Mouse (Mus musculus) ZHBTc4 (cell line): Measurements from ENCODE around the gene Prss46.
A peak's percentile ranks its signal among the peaks of the same experiment; 100 is the strongest.

Experiments
- DNase-seq: peaks from one replicate; pipeline ENCODE4 v3.0.0-alpha.2; 2011; ENCODE audit warnings: low read depth, low spot score

The Prss46 gene

DNA sequence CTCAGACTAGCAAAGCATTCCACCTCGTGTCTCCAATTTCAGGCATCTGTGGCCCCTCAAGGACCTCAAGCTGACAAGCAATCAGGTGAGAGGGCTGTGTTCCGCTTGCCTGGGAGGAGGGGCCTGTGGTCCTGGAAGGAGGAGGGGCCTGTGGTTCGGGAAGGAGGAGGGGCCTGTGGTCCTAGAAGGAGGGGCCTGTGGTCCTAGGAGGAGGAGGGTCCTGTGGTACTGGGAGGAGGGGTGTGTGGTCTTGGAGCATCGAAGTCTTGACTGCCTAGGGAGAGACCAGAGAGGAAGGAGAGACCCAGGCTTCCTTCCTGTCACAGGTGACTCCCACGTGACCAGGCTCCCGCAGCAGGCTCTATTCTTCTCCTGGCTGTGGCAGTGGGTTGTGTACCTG, 52.3 kb downstream of the Prss46 start:
- peak; percentile 81 for DNase-seq

DNA sequence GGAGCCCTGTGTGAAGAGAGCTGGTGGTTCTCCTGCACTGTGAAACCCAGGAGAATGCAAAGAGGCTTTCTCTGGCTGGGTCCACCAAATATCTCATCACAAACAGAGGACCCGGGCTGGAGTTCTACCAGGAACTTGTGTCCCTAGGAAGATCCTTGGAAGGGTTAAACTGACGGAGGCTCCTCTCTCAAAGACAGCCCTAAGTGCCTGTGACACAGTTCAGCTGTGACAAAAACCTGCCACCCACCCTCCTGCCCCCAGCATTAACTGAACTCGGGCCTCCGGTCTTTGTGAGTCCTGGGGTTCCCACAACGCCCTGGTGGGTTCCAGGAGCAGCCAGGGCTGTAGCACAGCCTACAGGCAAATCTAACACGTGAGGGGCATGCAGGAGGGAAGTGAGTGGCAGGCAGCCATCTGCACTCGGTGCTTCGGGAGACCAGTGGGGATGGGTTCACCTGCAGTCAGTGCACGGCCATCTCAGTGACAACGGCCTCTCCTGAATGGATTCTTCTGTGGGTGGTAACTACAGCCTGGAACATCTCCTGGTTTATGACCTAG, 55.2 kb downstream of the Prss46 start:
- no peak for DNase-seq

DNA sequence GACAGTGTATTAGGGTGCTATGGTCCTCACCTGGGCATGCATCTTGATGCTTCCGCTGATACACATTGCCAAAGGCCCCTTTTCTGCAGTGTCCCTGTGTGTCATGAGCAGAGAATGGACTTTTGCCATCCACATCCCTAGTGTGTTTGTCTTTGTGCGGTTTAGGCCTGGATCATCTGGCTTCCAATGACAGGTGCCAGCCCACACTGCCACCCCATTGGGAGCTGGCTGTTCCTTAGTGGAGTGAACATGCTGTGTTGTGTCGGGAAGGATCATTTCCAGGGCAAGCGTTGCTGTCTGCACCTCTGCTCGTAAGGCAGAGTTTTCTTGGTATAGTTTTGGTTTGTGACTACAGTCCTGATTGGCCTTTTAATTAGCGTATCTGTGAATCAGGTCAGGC, 56.9 kb downstream of the Prss46 start:
- DNase-seq, result no peak

DNA sequence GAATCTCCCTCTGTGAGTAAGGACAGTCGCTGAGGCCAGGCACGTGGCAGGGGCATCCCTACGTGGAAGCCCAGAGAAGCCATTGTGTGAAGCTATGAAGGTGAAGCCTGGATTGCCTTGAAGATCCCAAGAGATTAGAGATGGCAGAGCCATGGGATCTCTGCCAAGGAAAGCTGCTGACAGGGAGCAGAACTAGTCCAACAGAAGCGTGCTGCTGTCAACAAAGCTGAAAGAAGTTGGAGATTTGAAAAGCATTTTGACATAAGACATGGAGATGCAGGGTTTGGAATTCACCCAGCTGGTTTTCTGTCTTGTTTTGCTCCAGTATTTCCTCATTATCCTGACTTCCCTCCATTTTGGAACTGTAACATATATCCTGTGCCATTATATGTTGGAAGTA, 58.0 kb downstream of the Prss46 start:
- no peak for DNase-seq
